Mouse (Mus musculus) kidney, adult 18-20 months (tissue): ENCODE data around the gene Mfrp.
"Not testable (repeated sequence)": the region's sequence is repeated elsewhere in the genome, so short reads cannot be mapped to it uniquely, and the experiment has no call there.

Experiments used
- DNase-seq: peaks from one replicate; pipeline ENCODE4 v3.0.0; 2021

The Mfrp gene

DNA sequence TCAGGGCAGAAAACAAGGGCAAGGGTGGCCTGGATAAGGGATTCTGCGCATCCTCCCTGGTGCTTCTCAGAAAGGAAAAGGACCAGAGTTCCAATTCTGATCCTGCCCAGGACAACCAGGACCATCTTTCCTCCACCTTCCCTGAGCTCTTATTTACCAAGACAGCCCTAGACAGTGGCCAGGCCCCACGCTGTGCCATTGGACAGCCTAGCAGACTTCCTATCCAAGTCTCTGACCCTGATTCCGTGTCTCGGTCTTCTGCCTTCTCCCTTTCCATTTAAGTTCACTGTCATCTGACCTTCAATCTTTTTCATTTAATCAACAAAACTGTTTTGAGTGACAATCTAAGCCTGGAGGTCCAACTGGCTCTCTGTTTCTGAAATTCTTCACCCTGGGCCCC is 5.1 kb downstream of the Mfrp start:
- no peak for DNase-seq

DNA sequence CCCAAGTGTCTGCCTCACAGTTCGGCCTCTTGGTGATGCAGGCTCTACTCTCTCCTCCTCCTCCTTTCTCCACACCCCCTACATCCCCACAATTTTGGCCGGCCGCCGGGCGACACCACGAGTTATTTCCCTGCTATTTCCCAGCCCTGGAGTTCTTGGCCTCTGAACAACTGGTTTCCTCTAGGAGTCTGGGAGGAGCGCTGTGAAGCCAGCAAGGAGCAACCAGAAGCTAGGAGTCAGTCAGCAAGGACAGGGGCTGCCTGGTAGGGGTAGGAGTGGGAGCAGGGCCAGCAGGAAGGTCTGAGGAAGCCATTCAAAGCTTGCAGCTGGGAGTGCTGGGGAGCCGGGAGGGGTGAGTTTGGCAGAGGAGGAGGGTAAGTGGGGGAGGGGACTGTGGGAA is 5.6 kb downstream of the Mfrp start, which contains the start of gene C1qtnf5:
TSS of gene C1qtnf5 (plus strand) at position 136 of the 400 bp plus-strand sequence.
- DNase-seq, result peak; percentile 73

DNA sequence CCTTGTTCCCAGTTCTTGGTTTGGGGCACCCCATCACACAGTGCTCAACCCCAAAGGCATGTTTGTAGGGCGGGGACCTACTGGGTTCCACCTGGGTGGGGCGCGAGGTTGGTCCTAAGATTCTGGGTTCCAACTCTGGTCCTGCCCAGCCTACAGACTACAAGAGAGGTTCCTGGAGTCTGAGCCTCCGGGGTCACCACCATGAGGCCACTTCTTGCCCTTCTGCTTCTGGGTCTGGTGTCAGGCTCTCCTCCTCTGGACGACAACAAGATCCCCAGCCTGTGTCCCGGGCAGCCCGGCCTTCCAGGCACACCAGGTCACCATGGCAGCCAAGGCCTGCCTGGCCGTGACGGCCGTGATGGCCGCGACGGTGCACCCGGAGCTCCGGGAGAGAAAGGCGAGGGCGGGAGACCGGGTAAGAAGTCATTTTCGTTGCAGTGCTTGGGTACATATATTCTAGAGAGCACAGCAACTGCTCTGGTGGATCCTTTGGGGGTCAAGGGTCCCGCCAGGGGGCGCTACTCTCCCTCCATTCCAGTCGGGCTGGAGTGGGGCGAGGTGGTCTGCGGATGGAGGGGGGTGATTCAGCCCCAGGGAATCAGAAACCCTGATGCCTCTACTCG is 6.1 kb downstream of the Mfrp start:
- no peak for DNase-seq

DNA sequence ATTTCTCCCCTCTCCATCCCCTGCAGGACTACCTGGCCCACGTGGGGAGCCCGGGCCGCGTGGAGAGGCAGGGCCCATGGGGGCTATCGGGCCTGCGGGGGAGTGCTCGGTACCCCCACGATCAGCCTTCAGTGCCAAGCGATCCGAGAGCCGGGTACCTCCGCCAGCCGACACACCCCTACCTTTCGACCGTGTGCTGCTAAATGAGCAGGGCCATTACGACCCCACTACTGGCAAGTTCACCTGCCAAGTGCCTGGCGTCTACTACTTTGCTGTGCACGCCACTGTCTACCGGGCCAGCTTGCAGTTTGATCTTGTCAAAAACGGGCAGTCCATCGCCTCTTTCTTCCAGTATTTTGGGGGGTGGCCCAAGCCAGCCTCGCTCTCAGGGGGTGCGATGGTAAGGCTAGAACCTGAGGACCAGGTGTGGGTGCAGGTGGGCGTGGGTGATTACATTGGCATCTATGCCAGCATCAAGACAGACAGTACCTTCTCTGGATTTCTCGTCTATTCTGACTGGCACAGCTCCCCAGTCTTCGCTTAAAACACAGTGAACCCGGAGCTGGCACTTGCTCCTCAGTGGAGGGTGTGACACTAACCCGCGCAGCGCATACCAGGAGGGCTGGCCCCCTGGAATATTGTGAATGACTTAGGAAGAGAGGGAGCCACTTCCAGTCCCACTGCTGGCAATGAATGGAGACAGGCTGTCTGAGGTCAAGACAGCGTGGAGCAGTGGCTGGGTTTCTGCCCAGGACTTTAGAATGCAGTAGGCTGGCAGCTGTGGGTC is 6.9 kb downstream of the Mfrp start:
- DNase-seq, result no peak

DNA sequence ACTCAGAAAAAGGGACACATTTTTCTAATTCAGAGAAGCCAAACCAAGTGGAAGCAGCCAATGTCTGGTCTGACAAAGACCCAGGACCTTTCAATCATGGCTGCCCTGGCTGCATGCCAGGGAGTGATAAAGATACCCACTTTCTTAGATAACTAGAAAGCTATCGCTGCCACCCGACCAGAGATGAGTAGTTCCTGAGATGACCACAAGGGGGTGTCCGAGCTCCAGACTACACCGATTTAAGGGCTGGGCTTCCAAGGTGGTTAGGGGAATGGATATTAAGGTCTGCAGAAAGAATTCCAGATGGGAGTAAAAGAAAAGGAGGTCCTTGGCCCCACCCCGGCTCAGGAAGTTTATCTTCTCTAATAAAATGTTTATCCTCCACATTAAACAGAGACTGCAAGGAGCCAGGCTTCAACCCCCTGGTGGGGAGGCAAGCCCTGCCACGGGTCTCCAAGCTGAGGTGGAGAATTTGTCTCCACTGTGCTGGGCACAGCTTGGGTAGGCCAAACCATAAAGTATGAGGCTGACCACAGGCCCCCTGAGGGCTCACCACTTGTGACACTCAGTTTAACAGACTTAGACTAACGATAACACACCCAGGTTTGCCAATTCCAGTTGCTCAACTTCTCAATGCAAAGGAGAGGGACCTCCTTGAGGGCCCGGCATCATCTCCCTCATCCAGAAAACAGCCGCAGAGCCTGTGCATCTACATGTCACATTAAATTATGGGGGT is 8.0 kb downstream of the Mfrp start:
- DNase-seq, result peak; percentile 82

DNA sequence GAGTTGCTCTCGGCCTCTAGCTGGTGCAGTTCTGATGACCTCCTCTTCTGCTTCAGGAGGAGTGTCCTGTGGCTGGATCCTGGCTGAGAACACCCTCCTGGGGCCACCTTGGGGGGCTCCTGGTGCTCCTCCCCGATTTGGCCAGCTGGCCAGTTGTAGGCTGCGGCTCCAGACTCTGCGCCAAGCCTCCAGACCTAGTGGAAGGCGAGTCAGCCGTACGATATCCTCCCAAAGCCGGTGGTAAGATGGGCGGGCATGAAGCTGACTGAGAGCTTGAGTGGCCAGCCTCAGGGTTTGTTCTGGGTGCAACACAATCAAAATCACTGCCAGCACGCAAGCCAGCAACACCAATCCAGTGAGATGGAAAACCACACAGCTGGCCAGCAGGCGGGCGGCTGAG is 10.4 kb downstream of the Mfrp start:
- DNase-seq, result not testable (repeated sequence)

DNA sequence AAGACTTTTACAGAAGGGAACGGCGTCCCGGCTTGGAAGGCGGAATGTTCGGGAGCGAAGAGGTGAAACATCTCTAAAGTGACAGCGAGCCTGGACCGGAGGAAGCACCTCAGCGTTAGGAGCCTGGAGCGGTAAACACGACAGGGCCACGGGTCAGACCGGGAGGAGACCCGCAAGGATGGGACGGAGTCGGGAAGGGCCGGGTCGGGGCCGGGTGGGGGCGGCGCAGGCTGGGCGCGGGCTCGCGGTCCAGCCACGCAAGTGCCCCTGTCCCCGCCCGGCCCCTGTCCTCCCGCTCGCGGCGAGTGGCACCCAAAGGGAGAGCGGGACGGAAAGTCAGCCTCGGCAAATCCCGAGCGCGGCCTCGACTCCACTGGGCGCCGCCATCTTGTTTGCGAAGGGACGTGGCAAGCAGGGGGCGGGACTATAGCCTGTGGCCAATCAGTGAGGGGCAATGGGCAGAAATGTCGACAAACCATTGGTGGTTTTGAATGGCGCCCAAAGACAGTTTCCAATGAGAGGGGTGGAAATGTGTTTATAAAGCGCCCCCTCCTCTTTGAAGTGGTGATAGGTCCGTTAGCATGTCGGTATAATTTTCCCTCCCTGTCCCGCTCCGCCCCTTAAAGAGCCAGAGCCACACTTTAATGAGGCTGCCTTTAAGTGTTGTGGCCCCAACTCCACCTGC is 11.7 kb downstream of the Mfrp start, which contains the start of the genes Gm49380 and Rnf26:
TSS of gene Gm49380 (minus strand) at position 396 of the 685 bp plus-strand sequence.
TSS of gene Rnf26 (minus strand) at position 413 of the 685 bp plus-strand sequence.
- DNase-seq, result peak; percentile 93

DNA sequence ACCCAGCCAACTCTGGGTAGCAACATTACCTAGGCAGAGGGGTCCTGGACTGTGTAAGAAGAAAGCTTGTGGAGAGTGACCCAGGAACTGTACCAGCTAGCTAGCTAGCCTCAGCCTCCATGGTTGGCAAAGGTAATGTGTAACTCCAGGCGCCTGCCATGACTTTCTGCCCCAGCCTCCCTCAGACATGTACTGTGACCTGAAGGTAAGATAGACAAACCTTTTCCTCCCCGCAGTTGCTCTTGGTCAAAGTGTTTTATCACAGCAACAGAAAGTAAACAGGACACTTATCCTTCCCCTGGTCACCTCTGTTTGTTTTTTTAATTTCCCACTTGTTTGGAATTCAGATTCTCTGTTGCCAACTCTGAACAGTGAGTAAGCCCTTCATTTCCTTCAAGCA is 12.9 kb downstream of the Mfrp start:
- DNase-seq, result no peak

DNA sequence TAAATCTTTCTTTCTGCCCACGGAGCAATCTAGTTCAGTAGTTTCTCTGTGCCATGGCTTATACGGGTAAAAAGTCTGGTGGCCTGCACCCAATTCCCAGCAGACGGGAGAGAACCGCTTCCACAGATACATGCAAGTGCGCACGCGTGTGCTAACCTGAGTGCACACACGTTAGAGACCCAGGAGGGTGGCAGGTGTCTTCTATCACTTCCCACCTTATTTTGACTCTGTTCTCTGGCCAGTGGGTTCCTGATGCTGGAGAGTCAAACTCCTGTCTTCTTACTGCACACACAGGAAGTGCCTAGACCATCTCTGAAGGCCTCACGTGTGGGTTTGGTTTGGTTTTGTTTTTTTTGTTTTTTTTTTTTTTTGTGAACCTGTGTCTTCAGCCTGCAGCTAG is 14.1 kb downstream of the Mfrp start:
- no peak for DNase-seq

DNA sequence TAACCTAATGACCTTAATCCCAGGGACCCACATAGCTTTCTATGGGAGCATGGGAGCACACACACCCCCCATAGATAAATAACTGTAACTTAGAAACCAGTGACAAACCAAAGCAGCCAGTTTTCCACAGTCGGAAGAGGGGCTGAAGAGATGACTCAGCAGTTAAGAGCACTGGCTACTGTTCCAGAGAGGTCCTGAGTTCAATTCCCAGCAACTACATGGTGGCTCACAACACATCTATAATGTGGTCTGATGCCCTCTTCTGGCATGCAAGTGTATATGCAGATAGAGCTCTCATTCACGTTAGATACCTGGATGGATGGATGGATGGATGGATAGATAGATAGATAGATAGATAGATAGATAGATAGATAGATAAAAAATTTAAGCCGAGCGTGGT is 14.7 kb downstream of the Mfrp start:
- DNase-seq, result no peak

DNA sequence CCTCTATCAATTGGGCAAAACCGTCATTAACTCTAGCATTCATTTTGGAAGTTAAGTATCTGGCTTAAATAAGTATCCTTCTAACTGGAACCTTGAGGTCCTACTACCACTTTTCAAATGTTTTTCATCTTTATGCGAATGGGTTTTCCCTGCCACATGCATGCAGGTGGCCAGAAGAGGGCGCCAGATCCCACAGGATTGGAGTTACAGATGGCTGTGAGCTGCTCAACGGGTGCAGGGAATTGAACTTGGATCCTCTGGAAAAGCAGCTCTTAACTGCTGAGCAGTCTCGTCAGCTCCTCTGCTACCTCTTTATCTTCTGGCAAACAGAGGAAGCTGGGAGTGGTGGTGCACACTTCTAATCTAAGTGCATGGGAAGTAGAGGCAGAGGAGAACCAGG is 17.5 kb downstream of the Mfrp start:
- peak; percentile 53 for DNase-seq

DNA sequence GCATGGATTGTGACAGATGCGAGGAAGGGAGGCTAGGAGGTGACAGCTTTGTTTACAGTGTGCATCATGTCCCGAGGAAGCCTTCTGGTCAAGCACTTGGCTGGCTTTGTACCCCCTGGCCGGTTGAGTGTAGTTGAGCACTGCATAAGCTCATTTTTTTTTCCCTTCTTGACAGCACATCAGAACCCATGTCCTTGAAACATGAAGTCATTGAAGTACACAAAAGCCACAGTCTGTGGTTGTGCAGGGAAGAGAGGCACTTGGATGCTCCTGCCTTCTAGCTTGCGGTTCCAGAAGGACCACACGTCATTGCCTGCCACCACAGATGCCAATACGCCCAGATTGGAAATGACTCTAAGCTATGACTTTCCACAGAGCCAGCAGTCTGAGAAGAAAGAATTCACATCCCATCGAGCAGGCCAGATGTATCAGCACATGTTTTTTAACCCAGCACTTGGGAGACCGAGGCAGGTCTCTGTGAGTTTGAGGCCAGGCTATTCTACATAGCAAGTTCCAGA is 18.5 kb downstream of the Mfrp start:
- no peak for DNase-seq

DNA sequence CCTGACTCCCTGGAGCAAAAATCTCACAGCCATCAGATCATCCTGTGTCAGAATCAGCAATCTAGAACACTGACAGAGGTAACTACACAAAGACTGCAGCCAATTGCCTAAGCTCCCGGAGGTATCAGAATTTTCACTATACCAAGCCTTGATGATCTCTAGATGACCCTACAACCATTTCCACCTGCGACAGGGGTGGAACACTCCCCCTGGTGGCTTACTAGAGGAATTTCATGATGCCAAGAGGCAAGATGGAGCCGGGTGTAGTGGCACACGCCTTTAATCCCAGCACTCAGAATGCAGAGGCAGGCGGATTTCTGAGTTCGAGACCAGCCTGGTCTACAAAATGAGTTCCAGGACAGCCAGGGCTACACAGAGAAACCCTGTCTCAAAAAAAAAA is 22.8 kb downstream of the Mfrp start:
- DNase-seq, result no peak

DNA sequence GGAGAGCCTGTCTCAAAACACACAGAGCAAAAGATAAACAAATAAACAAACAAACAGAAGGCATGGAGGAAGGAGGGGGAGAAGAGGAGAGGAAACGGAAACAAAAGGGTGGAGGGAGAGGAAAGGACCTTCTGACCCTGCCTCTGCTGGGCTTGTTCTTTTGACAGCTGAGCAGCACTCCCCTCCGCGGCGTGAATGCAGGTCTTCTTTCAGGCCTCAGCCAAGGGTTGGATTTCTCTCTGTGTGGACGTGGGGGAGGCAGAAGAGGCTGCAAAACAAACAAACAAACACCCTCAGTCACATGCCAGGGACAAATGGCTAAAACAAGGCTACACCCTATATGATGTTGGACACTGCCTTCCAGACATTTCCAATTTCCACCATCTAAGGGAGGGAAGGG is 23.5 kb downstream of the Mfrp start:
- DNase-seq, result no peak

DNA sequence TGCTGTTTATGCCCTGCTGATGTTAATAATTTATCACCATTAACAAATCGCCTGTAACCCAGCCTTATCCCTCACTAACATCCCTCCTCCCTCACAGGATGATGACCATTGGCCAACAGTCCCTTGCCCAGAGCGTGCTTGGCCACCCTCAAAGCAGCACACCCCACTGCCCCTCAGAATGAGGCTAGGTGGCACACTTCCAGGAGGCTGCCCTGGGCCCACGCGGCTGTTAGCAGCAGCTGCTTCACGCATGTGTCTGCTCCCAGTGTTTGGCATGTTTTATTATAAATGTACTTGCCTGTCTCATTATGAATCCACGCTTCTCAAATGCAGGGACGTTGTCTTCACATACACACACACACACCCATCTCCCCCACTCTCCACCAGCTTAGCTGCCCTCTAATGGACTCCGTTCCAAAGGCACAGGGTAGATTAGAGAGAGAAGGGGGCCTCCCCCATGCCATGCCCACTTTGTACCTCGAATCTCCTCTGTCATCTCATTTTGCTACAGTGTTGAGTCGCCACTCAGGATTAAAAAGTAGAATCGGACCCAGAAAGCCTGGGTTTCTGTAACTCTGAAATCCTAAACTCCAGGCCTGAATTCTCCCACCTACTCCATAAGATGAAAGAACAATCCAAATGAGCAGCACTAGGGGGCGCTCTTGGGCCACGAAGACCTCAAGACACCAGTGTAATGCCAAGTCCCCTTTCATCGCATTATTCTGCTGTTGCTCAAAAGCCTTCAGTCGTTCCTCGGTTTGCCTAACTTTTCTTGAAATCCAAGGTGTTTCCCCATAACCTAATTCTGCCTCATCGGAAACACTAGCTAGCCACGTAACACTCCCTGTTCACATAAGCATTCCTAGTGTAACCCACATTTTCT is 24.3 kb downstream of the Mfrp start:
- DNase-seq, result peak; percentile 91

DNA sequence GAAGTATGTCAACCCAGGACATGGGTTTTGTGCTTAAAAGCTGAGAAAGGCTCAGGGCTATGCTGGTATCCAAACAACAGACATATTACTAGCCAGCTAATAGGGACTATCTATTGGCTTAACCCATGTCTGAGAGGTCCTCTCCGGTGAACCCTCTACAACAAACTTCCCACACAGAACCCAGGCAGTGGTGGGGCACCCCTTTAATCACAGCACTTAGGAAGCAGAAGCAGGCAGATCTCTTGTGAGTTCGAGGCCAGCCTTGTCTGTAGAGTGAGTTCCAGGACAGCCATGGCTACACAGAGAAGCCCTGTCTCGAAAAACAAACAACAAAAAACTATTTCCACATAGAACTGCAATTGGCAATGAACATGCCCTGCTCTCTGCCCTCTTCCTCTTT is 25.2 kb downstream of the Mfrp start:
- DNase-seq, result no peak

DNA sequence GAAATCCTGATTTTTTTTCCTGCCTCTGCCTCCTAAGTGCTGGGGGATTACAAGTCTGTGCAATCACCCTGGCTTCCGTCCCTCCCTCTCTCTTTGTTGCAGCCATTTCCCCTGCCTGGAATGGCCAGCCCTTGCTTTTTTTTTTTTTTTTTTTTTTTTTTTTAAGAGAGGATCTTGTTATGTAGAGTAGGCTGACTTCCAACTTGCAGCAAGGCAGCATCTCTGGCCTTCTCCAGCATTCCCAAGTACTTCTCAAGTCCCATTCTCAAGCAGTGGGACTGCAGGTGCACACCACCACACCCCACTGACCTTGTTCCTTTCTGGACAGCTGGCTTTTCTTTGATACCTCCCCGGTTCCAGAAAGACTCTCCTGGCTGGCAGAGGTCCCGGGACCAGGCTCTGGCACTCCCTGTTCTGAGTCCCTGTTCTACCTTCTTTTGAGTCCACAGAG is 25.8 kb downstream of the Mfrp start:
- peak; percentile 72 for DNase-seq

DNA sequence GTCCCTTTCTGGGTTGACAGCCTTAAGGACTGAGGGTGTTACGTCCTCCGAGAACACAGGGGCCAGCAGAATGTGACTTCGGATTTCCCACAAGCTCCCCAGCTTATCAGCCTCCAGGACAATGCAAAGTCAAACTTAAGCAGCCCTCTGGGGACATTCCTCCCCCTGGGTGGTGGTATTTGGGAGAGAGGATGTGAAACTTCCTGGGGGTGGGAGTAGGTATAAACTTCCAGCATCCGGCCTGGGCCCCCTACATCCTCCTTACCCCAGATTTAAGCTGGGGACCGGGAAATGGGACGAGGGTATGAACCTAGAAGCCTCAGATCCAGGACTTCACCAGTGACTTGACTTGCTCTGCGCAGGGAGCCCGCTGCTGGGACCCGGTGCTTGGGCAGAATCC is 28.1 kb downstream of the Mfrp start:
- no peak for DNase-seq

DNA sequence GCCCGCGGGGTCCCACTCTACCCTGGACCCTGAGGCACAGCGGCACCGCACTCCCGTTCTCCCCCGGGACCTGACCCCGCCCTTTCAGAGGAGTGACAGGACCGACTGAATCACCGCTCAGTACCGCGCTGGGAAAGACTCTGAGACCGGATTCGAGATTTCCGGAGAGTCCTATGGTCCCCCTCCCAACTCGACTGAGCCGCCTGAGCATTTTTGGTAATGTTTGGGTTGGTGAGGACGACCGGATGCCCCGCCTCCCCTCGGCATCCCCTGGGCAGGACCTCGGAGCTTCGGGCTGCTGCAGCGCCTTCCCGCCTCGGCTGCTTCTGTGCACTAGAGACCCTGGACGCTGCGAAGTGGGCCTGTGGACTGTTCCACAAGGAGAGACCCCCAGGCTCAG is 28.5 kb downstream of the Mfrp start:
- DNase-seq, result peak; percentile 79

DNA sequence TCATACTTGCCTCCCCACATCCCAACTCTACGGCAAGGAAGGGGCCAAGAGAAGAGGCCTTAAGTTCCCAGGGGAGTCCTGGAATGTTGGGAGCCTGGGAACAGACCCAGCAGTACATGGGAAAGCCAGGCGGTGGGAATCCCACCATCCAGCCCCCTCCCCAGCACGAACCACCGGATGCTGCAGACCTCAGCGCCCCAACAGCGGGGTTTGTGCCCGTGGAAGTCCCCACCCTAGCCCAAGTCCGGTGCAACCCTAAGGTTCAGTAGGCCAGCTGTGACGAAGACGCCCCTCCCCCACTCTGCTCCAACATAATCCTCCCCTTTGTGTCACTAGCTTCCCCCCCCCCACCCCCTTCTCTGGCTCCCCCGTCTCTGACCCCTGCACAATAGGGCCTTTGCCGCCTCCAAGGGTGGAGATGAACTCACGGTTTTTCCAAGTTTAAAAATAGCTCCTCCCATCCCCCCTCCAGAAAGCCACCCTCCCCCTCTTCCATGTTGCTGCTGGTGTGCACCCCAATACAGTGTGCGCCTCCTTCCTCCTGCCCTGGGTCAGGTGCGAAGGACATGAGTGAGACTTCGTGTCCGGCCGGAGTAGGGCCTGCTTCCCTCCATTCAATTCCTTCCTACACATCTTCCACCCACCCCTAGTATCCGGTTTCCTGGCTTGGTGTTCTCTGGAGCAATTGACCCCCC is 29.2 kb downstream of the Mfrp start:
- DNase-seq, result peak; percentile 43

DNA sequence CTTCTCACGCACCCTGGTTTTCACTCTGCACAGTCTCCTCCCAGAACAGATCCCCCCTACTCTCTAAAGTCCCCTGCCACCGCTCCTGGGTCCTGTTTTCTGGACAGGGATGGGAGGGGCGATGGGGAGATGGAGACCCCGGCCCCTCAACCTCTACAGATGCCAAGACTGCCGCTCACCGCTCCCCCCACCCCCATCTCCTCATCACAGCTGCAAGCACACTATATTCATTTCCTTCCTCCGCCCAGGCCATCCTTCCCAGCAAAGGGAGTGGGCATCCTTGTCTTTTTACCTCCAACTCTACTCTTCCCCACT is 29.7 kb downstream of the Mfrp start:
- no peak for DNase-seq
